Mouse (Mus musculus) heart, embryonic 11.5 days (tissue): ENCODE measurements around the gene Tube1. TPM values are rescaled to one million over a fixed set of nuclear protein-coding genes. Genes with fewer than 3 reads are reported as not detected.
"Not testable (repeated sequence)": the region's sequence is repeated elsewhere in the genome, so short reads cannot be mapped to it uniquely, and the experiment has no call there.

Source experiments
- ATAC-seq: fragments of 200-750 bp; cut with Nextera tagmentation; replicated peaks from 2 replicates; pipeline ENCODE4 v1.8.0; 2017; ENCODE audit warnings: moderate library complexity; ENCODE audit not compliant: insufficient number of reproducible peaks, low FRiP score, low TSS enrichment
- H3K27ac ChIP-seq: fragments of 300-500 bp; sonication (generic); 2 replicates; pipeline ENCODE4 v1.5.1; 2014; ENCODE audit warnings: mild to moderate bottlenecking, low read depth, low read length
- H3K27me3 ChIP-seq: fragments of 300-500 bp; sonication (generic); 2 replicates; pipeline ENCODE4 v1.6.1; 2014; ENCODE audit warnings: mild to moderate bottlenecking, low read length, mixed read lengths; ENCODE audit not compliant: control insufficient read depth, insufficient read depth
- H3K36me3 ChIP-seq: fragments of 300-500 bp; sonication (generic); 2 replicates; pipeline ENCODE4 v1.6.1; 2014; ENCODE audit warnings: mild to moderate bottlenecking, low read length, moderate library complexity, mixed read lengths; ENCODE audit not compliant: control insufficient read depth, insufficient read depth
- H3K4me1 ChIP-seq: fragments of 300-500 bp; sonication (generic); 2 replicates; pipeline ENCODE4 v1.6.1; 2014; ENCODE audit warnings: low read length; ENCODE audit not compliant: control insufficient read depth, insufficient read depth
- H3K4me2 ChIP-seq: fragments of 300-500 bp; sonication (generic); 2 replicates; pipeline ENCODE4 v1.6.1; 2014; ENCODE audit warnings: mild to moderate bottlenecking, moderate library complexity
- H3K4me3 ChIP-seq: fragments of 300-500 bp; sonication (generic); 2 replicates; pipeline ENCODE4 v1.5.1; 2014; ENCODE audit warnings: low read depth, low read length
- H3K9ac ChIP-seq: fragments of 300-500 bp; sonication (generic); 2 replicates; pipeline ENCODE4 v1.6.1; 2014; ENCODE audit warnings: mild to moderate bottlenecking, low read depth, low read length, moderate library complexity
- H3K9me3 ChIP-seq: fragments of 300-500 bp; sonication (generic); replicated peaks from 2 replicates; pipeline ENCODE4 v1.6.1; 2016; ENCODE audit warnings: low read length; ENCODE audit not compliant: control insufficient read depth
- WGBS: fragments of 180-500 bp; shearing (Covaris S2); extraction: QIAGEN DNeasy Blood & Tissue Kit; methylation state at CpG from one replicate; pipeline ENCODE4 v1.1.7; 2014; ENCODE audit not compliant: insufficient replicate concordance; 5-methylcytosine and 5-hydroxymethylcytosine counted together
- polyA plus RNA-seq: library from polyadenylated mRNA; unstranded; fragments of >200 nt; fragmentation: Nextera tagmentation; extraction: Ambion mirVana; gene quantifications from 2 replicates; pipeline ENCODE4 v1.2.1, GENCODE M21; 2014

Tube1 gene
- polyA plus RNA-seq, 1 experiment from 2014 or later, result 14.5 TPM

DNA sequence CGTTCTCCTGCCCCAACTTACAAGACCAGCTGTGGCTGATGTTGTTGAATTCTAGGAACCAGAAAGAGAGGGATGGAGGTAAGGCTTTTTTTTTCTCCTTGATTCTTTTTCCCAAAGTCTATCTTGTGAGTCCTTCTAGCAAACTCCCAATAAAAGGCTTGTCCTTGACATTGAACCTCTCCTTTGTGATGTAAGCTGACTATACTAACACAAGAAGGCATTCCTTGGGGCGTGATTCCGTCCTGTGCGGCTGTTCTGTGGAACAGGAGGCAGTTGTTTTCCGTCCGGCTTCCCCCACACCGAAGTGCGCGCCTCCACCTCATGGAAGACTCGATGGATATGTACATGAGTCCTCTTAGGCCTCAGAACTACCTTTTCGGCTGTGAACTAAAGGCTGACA is 64.4 kb downstream of the Tube1 start:
- not testable (repeated sequence) for H3K9ac ChIP-seq, H3K4me1 ChIP-seq, H3K4me3 ChIP-seq, H3K27me3 ChIP-seq, ATAC-seq, H3K27ac ChIP-seq, H3K36me3 ChIP-seq, H3K4me2 ChIP-seq, H3K9me3 ChIP-seq
- WGBS, result 87% methylated on average over 11 of the region's 11 CpGs

Other genes with a start within 250 kb of the Tube1 start
- gene Lama4, start 168.5 kb upstream of the Tube1 start, polyA plus RNA-seq, result 91.8 and 120 TPM in 2 replicates
- 8.0 and 8.6 TPM in 2 replicates for gene Fam229b, start 62 bp upstream of the Tube1 start, polyA plus RNA-seq
- gene Ccn6, start 29.8 kb downstream of the Tube1 start, polyA plus RNA-seq, result 0.36 TPM in 1 of 2 replicates, not detected in the other
- 17.2 and 17.9 TPM in 2 replicates for gene Fyn, start 234.9 kb downstream of the Tube1 start, polyA plus RNA-seq